Mouse (Mus musculus) kidney, adult 2 months (tissue): Measurements from ENCODE around the gene Zfp760.

Source experiments
- CTCF ChIP-seq: fragments of 200-500 bp; conservative IDR thresholded peaks from 2 replicates; pipeline ENCODE4 v1.5.1; 2011; ENCODE audit warnings: low read depth, mild to moderate bottlenecking, control low read depth, low read length, moderate library complexity, mixed read lengths; ENCODE audit not compliant: insufficient read depth, insufficient read length
- POLR2A ChIP-seq: fragments of 200-500 bp; IDR thresholded peaks from one replicate; pipeline ENCODE4 v1.6.1; 2011; ENCODE audit warnings: low read depth, low read length, control low read depth

DNA sequence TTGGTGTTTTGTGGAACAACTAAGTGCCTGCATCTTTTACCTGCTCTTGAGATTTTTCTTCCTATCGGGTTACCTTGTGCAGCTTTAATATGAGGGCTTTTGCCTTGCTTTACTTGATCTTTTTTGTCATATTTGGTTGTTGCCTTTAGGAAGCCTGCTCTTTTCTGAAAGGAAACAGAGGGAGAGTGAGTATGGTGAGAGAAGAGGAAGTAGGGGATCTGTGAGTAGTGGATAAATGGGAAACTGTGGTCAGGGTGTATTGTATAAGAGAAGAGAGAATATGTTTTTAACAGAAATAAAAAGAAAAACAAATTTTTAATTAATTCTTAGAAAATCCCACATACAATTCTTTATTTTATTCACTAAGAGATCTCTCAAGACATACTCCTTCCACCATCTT is 4.1 kb upstream of the Zfp760 start:
- TF ChIP-seq CTCF (no peak), POLR2A (no peak)
